Mouse (Mus musculus) myocyte (in vitro differentiated cells): ENCODE data around the gene Fam131a.

ENCODE experiments used
- E2F4 ChIP-seq: IDR thresholded peaks from one replicate; pipeline ENCODE4 v1.6.1; 2011; ENCODE audit warnings: mild to moderate bottlenecking, control low read depth, moderate library complexity; ENCODE audit not compliant: insufficient read depth
- MAX ChIP-seq: IDR thresholded peaks from one replicate; pipeline ENCODE4 v1.6.1; 2011; ENCODE audit warnings: low read depth, mild to moderate bottlenecking, control low read depth
- POLR2A ChIP-seq: IDR thresholded peaks from one replicate; pipeline ENCODE4 v1.6.1; 2011; ENCODE audit warnings: low read depth, mild to moderate bottlenecking, control low read depth, moderate library complexity; ENCODE audit not compliant: insufficient read length

- TF ChIP-seq POLR2A = no peak
- no peak for TF ChIP-seq MAX
- TF ChIP-seq E2F4 = no peak
These were observed 21.2 kb upstream of the Fam131a start for GRCm38 (mm10) chr16:20671886-20672285.
